Mouse (Mus musculus) adrenal gland, postnatal 36 days (tissue): ENCODE measurements around the gene Snx20. TPM values are rescaled to one million over a fixed set of nuclear protein-coding genes. Genes with fewer than 3 reads are reported as not detected.
A peak's percentile ranks its signal among the peaks of the same experiment; 100 is the strongest.

Experiments used
- DNase-seq, 2 experiments: peaks; one replicate each; pipeline ENCODE4 v3.0.0; 2021; ENCODE audit warnings: mixed read lengths in 1 of 2
- total RNA-seq, 2 experiments: library from RNA; stranded (reverse); gene quantifications; 2 replicates each; pipeline ENCODE4 v1.2.3; 2021

Snx20 gene
- total RNA-seq, 2 experiments from 2014 or later: 1.4 to 2.6 TPM

GRCm38 (mm10) chr8:88642734-88643564 lies 7.0 kb upstream of the Snx20 start:
- DNase-seq: no peak

GRCm38 (mm10) chr8:88638908-88639307 lies 3.0 kb upstream of the Snx20 start:
- no peak for DNase-seq

- no peak for DNase-seq
Observed at GRCm38 (mm10) chr8:88637092-88638000, 1.4 kb upstream of the Snx20 start.

- DNase-seq: peak in 1 of 2 experiments; percentile 23
Observed at GRCm38 (mm10) chr8:88633343-88633765, 2.6 kb downstream of the Snx20 start.

- DNase-seq: peak; percentile 58 to 70
Observed at GRCm38 (mm10) chr8:88631081-88631480, 4.8 kb downstream of the Snx20 start.

- DNase-seq: peak in 1 of 2 experiments; percentile 33
Observed at GRCm38 (mm10) chr8:88630225-88630624, 5.7 kb downstream of the Snx20 start.

- DNase-seq: no peak
Observed at GRCm38 (mm10) chr8:88628001-88628774, 7.7 kb downstream of the Snx20 start.

GRCm38 (mm10) chr8:88627265-88627991 lies 8.5 kb downstream of the Snx20 start:
- DNase-seq: peak; percentile 87 to 90

- no peak for DNase-seq
Observed at GRCm38 (mm10) chr8:88626940-88627264, 9.0 kb downstream of the Snx20 start.

- no peak for DNase-seq
Observed at GRCm38 (mm10) chr8:88626433-88626832, 9.5 kb downstream of the Snx20 start.

- DNase-seq: no peak
Observed at GRCm38 (mm10) chr8:88624276-88624675, 11.7 kb downstream of the Snx20 start.

- DNase-seq: no peak
Observed at GRCm38 (mm10) chr8:88623351-88623750, 12.6 kb downstream of the Snx20 start.

- DNase-seq: peak; percentile 73 to 79
Observed at GRCm38 (mm10) chr8:88621408-88621807, 14.5 kb downstream of the Snx20 start.

- DNase-seq: no peak
Observed at GRCm38 (mm10) chr8:88620931-88621330, 15.0 kb downstream of the Snx20 start.

- peak in 1 of 2 experiments; percentile 57 for DNase-seq
Observed at GRCm38 (mm10) chr8:88619513-88619912, 16.4 kb downstream of the Snx20 start.

- no peak for DNase-seq
Observed at GRCm38 (mm10) chr8:88618612-88619011, 17.3 kb downstream of the Snx20 start.

GRCm38 (mm10) chr8:88614981-88615380 lies 20.9 kb downstream of the Snx20 start:
- DNase-seq: no peak

GRCm38 (mm10) chr8:88610271-88610670 lies 25.7 kb downstream of the Snx20 start:
- DNase-seq: no peak

GRCm38 (mm10) chr8:88609036-88609435 lies 26.9 kb downstream of the Snx20 start:
- no peak for DNase-seq

GRCm38 (mm10) chr8:88605361-88606040 lies 30.4 kb downstream of the Snx20 start:
- peak; percentile 46 to 70 for DNase-seq
